Mouse (Mus musculus): ENCODE measurements around the gene Camk2d. TPM values are rescaled to one million over a fixed set of nuclear protein-coding genes. Genes with fewer than 3 reads are reported as not detected.

Camk2d gene
- polyA plus RNA-seq, 1 experiment, result 43.4 TPM

- no peak for TF ChIP-seq CTCF (IDR thresholded peaks at IDR 0.05; ENCODE audit: extremely low read depth, insufficient read depth, insufficient read length, insufficient replicate concordance)
- no peak for TF ChIP-seq POLR2A (IDR thresholded peaks at IDR 0.05; ENCODE audit: low read depth, low read length)
- H3K36me3 ChIP-seq (ENCODE audit: control insufficient read depth, insufficient read depth, low read length), result no peaks in the 10 kb centered on the region
- H3K27ac ChIP-seq (ENCODE audit: insufficient read depth, low read length), result no peak overlapping the region; the same call in 1 of the 2 replicates
- H3K4me1 ChIP-seq (ENCODE audit: control insufficient read depth, insufficient read depth, insufficient read length), result peaks cover 30% of the 10 kb centered on the region; the same call in 1 of the 2 replicates
- no peak for DNase-seq (ENCODE audit: low read depth in 1 of 2, low spot score in 2 of 2)
- WGBS, result 36% methylated on average over 6 of the region's 6 CpGs
- H3K4me3 ChIP-seq (ENCODE audit: extremely low read depth, insufficient read depth, insufficient read length), result no peak overlapping the region
- H3K27me3 ChIP-seq (ENCODE audit: control insufficient read depth, insufficient read depth, low read length), result no peaks in the 10 kb centered on the region
These were observed 156.9 kb downstream of the Camk2d start for GRCm38 (mm10) chr3:126752978-126753377.

GRCm38 (mm10) chr3:126758398-126758797, 162.3 kb downstream of the Camk2d start:
- Histone ChIP-seq H3K4me3 (ENCODE audit: extremely low read depth, insufficient read depth, insufficient read length) (no peak overlapping the region), H3K36me3 (ENCODE audit: control insufficient read depth, insufficient read depth, low read length) (no peaks in the 10 kb centered on the region), H3K4me1 (ENCODE audit: control insufficient read depth, insufficient read depth, insufficient read length) (peaks cover 9% of the 10 kb centered on the region; the same call in 1 of the 2 replicates), H3K27me3 (ENCODE audit: control insufficient read depth, insufficient read depth, low read length) (no peaks in the 10 kb centered on the region), H3K27ac (ENCODE audit: insufficient read depth, low read length) (no peak overlapping the region)
- WGBS, result 22% methylated on average over 1 of the region's 1 CpGs
- TF ChIP-seq CTCF (IDR thresholded peaks at IDR 0.05; ENCODE audit: extremely low read depth, insufficient read depth, insufficient read length, insufficient replicate concordance), result no peak
- TF ChIP-seq POLR2A (IDR thresholded peaks at IDR 0.05; ENCODE audit: low read depth, low read length), result no peak
- no peak for DNase-seq (ENCODE audit: low read depth in 1 of 2, low spot score in 2 of 2)

- H3K27ac ChIP-seq (ENCODE audit: insufficient read depth, low read length), result no peak overlapping the region
- TF ChIP-seq CTCF (IDR thresholded peaks at IDR 0.05; ENCODE audit: extremely low read depth, insufficient read depth, insufficient read length, insufficient replicate concordance) (no peak), POLR2A (IDR thresholded peaks at IDR 0.05; ENCODE audit: low read depth, low read length) (no peak)
- WGBS, result 89% methylated on average over 3 of the region's 3 CpGs
- no peaks in the 10 kb centered on the region for H3K27me3 ChIP-seq (ENCODE audit: control insufficient read depth, insufficient read depth, low read length)
- H3K4me1 ChIP-seq (ENCODE audit: control insufficient read depth, insufficient read depth, insufficient read length), result peaks cover 7% of the 10 kb centered on the region; the same call in 1 of the 2 replicates
- no peaks in the 10 kb centered on the region for H3K36me3 ChIP-seq (ENCODE audit: control insufficient read depth, insufficient read depth, low read length)
- no peak overlapping the region for H3K4me3 ChIP-seq (ENCODE audit: extremely low read depth, insufficient read depth, insufficient read length)
- DNase-seq (ENCODE audit: low read depth in 1 of 2, low spot score in 2 of 2), result no peak
These were observed 164.5 kb downstream of the Camk2d start for GRCm38 (mm10) chr3:126760608-126761007.

- DNase-seq (ENCODE audit: low read depth in 1 of 2, low spot score in 2 of 2), result no peak
- H3K27ac ChIP-seq (ENCODE audit: insufficient read depth, low read length), result no peak overlapping the region
- 94% methylated on average over 4 of the region's 4 CpGs for WGBS
- no peak overlapping the region for H3K4me3 ChIP-seq (ENCODE audit: extremely low read depth, insufficient read depth, insufficient read length)
- H3K27me3 ChIP-seq (ENCODE audit: control insufficient read depth, insufficient read depth, low read length), result no peaks in the 10 kb centered on the region
- no peak for TF ChIP-seq CTCF (IDR thresholded peaks at IDR 0.05; ENCODE audit: extremely low read depth, insufficient read depth, insufficient read length, insufficient replicate concordance)
- H3K4me1 ChIP-seq (ENCODE audit: control insufficient read depth, insufficient read depth, insufficient read length), result no peaks in the 10 kb centered on the region; the same call in 1 of the 2 replicates
- H3K36me3 ChIP-seq (ENCODE audit: control insufficient read depth, insufficient read depth, low read length), result no peaks in the 10 kb centered on the region; the same call in 1 of the 2 replicates
These were observed 168.6 kb downstream of the Camk2d start for GRCm38 (mm10) chr3:126764745-126765144.

GRCm38 (mm10) chr3:126770056-126770455, 174.0 kb downstream of the Camk2d start:
- TF ChIP-seq POLR2A (IDR thresholded peaks at IDR 0.05; ENCODE audit: low read depth, low read length), result no peak
- TF ChIP-seq CTCF (IDR thresholded peaks at IDR 0.05; ENCODE audit: extremely low read depth, insufficient read depth, insufficient read length, insufficient replicate concordance), result no peak
- H3K4me1 ChIP-seq (ENCODE audit: control insufficient read depth, insufficient read depth, insufficient read length), result no peaks in the 10 kb centered on the region; the same call in 1 of the 2 replicates
- H3K4me3 ChIP-seq (ENCODE audit: extremely low read depth, insufficient read depth, insufficient read length), result no peak overlapping the region
- no peaks in the 10 kb centered on the region; the same call in 1 of the 2 replicates for H3K36me3 ChIP-seq (ENCODE audit: control insufficient read depth, insufficient read depth, low read length)
- peak in 1 of 2 experiments; percentile 31 for DNase-seq (ENCODE audit: low read depth in 1 of 2, low spot score in 2 of 2)
- no peaks in the 10 kb centered on the region for H3K27me3 ChIP-seq (ENCODE audit: control insufficient read depth, insufficient read depth, low read length)
- WGBS, result 11% methylated on average over 6 of the region's 6 CpGs
- H3K27ac ChIP-seq (ENCODE audit: insufficient read depth, low read length), result peak overlapping the region; percentile 33; the same call in 1 of the 2 replicates

GRCm38 (mm10) chr3:126771032-126771431, 174.9 kb downstream of the Camk2d start:
- no peak overlapping the region; the same call in 1 of the 2 replicates for H3K27ac ChIP-seq (ENCODE audit: insufficient read depth, low read length)
- no peak for TF ChIP-seq POLR2A (IDR thresholded peaks at IDR 0.05; ENCODE audit: low read depth, low read length)
- TF ChIP-seq CTCF (IDR thresholded peaks at IDR 0.05; ENCODE audit: extremely low read depth, insufficient read depth, insufficient read length, insufficient replicate concordance), result no peak
- 91% methylated on average over 8 of the region's 8 CpGs for WGBS
- H3K27me3 ChIP-seq (ENCODE audit: control insufficient read depth, insufficient read depth, low read length), result no peaks in the 10 kb centered on the region
- H3K4me1 ChIP-seq (ENCODE audit: control insufficient read depth, insufficient read depth, insufficient read length), result no peaks in the 10 kb centered on the region; the same call in 1 of the 2 replicates
- H3K36me3 ChIP-seq (ENCODE audit: control insufficient read depth, insufficient read depth, low read length), result no peaks in the 10 kb centered on the region; the same call in 1 of the 2 replicates
- no peak for DNase-seq (ENCODE audit: low read depth in 1 of 2, low spot score in 2 of 2)
- no peak overlapping the region for H3K4me3 ChIP-seq (ENCODE audit: extremely low read depth, insufficient read depth, insufficient read length)

- TF ChIP-seq CTCF (IDR thresholded peaks at IDR 0.05; ENCODE audit: extremely low read depth, insufficient read depth, insufficient read length, insufficient replicate concordance), result peak; percentile 91; the same call in 1 of the 2 replicates
- no peak for TF ChIP-seq POLR2A (IDR thresholded peaks at IDR 0.05; ENCODE audit: low read depth, low read length)
These were observed 175.4 kb downstream of the Camk2d start for GRCm38 (mm10) chr3:126771541-126771940.

More at GRCm38 (mm10) chr3:126771541-126771940, 175.4 kb downstream of the Camk2d start:
- Histone ChIP-seq H3K4me1 (ENCODE audit: control insufficient read depth, insufficient read depth, insufficient read length) (no peaks in the 10 kb centered on the region; the same call in 1 of the 2 replicates), H3K4me3 (ENCODE audit: extremely low read depth, insufficient read depth, insufficient read length) (no peak overlapping the region), H3K36me3 (ENCODE audit: control insufficient read depth, insufficient read depth, low read length) (no peaks in the 10 kb centered on the region; the same call in 1 of the 2 replicates), H3K27me3 (ENCODE audit: control insufficient read depth, insufficient read depth, low read length) (no peaks in the 10 kb centered on the region), H3K27ac (ENCODE audit: insufficient read depth, low read length) (no peak overlapping the region)
- peak; percentile 70 to 77 for DNase-seq (ENCODE audit: low read depth in 1 of 2, low spot score in 2 of 2)
- 16% methylated on average over 6 of the region's 6 CpGs for WGBS

All from spleen, adult 2 months (tissue).